Mouse (Mus musculus): ENCODE data around the gene Gm20821.
"Not testable (repeated sequence)": the region's sequence is repeated elsewhere in the genome, so short reads cannot be mapped to it uniquely, and the experiment has no call there.

Gm20821 gene

GRCm38 (mm10) chrY:9781504-9781903 lies at the start of gene Gm20821:
Gene Gm20821 (plus strand): TSS chrY:9781804.
- not testable (repeated sequence) for DNase-seq (ENCODE audit: low spot score)
